Mouse (Mus musculus): ENCODE measurements at regions not wholly inside any gene's neighbourhood (a gene's known extent, or its start where the extent isn't known, plus 50 kb on each side); places are given as distances from the start of the nearest gene placed in this dataset.

- no peak for DNase-seq (ENCODE audit: low read depth, low spot score)
Measured at GRCm38 (mm10) chr2:166438207-166438606, 275.4 kb downstream of the Prex1 start.

GRCm38 (mm10) chr2:166434554-166434953, 279.1 kb downstream of the Prex1 start:
- no peak for DNase-seq (ENCODE audit: low read depth, low spot score)

GRCm38 (mm10) chr2:166433655-166434333, 278.3 kb upstream of the Sulf2 start:
- peak; percentile 48 for DNase-seq (ENCODE audit: low read depth, low spot score)

- DNase-seq (ENCODE audit: low read depth, low spot score): no peak
Measured at GRCm38 (mm10) chr2:166432948-166433654, 277.6 kb upstream of the Sulf2 start.

- DNase-seq (ENCODE audit: low read depth, low spot score): no peak
Measured at GRCm38 (mm10) chr2:166432531-166432930, 277.1 kb upstream of the Sulf2 start.

- DNase-seq (ENCODE audit: low read depth, low spot score): no peak
Measured at GRCm38 (mm10) chr2:166429918-166430317, 274.5 kb upstream of the Sulf2 start.

- DNase-seq (ENCODE audit: low read depth, low spot score): no peak
Measured at GRCm38 (mm10) chr2:166429494-166429893, 274.0 kb upstream of the Sulf2 start.

- no peak for DNase-seq (ENCODE audit: low read depth, low spot score)
Measured at GRCm38 (mm10) chr2:166427390-166427789, 271.9 kb upstream of the Sulf2 start.

GRCm38 (mm10) chr2:166426960-166427359, 271.5 kb upstream of the Sulf2 start:
- no peak for DNase-seq (ENCODE audit: low read depth, low spot score)

- no peak for DNase-seq (ENCODE audit: low read depth, low spot score)
Measured at GRCm38 (mm10) chr2:166426457-166426856, 271.0 kb upstream of the Sulf2 start.

- DNase-seq (ENCODE audit: low read depth, low spot score): no peak
Measured at GRCm38 (mm10) chr2:166425141-166425540, 269.7 kb upstream of the Sulf2 start.

- DNase-seq (ENCODE audit: low read depth, low spot score): no peak
Measured at GRCm38 (mm10) chr2:166423132-166423660, 267.7 kb upstream of the Sulf2 start.

- DNase-seq (ENCODE audit: low read depth, low spot score): no peak
Measured at GRCm38 (mm10) chr2:166420275-166420674, 264.8 kb upstream of the Sulf2 start.

GRCm38 (mm10) chr2:166419271-166419670, 263.8 kb upstream of the Sulf2 start:
- DNase-seq (ENCODE audit: low read depth, low spot score): no peak

- no peak for DNase-seq (ENCODE audit: low read depth, low spot score)
Measured at GRCm38 (mm10) chr2:166418279-166418678, 262.8 kb upstream of the Sulf2 start.

- no peak for DNase-seq (ENCODE audit: low read depth, low spot score)
Measured at GRCm38 (mm10) chr2:166417628-166418027, 262.2 kb upstream of the Sulf2 start.

- DNase-seq (ENCODE audit: low read depth, low spot score): no peak
Measured at GRCm38 (mm10) chr2:166415481-166415965, 260.1 kb upstream of the Sulf2 start.

- no peak for DNase-seq (ENCODE audit: low read depth, low spot score)
Measured at GRCm38 (mm10) chr2:166414856-166415255, 259.4 kb upstream of the Sulf2 start.

GRCm38 (mm10) chr2:166412031-166412858, 256.8 kb upstream of the Sulf2 start:
- peak; percentile 24 for DNase-seq (ENCODE audit: low read depth, low spot score)

GRCm38 (mm10) chr2:166409391-166409790, 253.9 kb upstream of the Sulf2 start:
- no peak for DNase-seq (ENCODE audit: low read depth, low spot score)

- DNase-seq (ENCODE audit: low read depth, low spot score): no peak
Measured at GRCm38 (mm10) chr2:166408806-166409205, 253.3 kb upstream of the Sulf2 start.

- DNase-seq (ENCODE audit: low read depth, low spot score): no peak
Measured at GRCm38 (mm10) chr2:166408009-166408408, 252.5 kb upstream of the Sulf2 start.
